Mouse (Mus musculus) adrenal gland, postnatal 0 days (tissue): ENCODE results near the gene Wdr47. TPM values are rescaled to one million over a fixed set of nuclear protein-coding genes. Genes with fewer than 3 reads are reported as not detected.

ENCODE experiments used
- microRNA-seq: library from miRNA; unstranded; fragments of <30 nt; microRNA quantifications from one replicate; pipeline ENCODE4, GENCODE M21; 2016; ENCODE audit warnings: borderline replicate concordance; ENCODE audit not compliant: insufficient number of aligned reads
- polyA plus RNA-seq: library from polyadenylated mRNA; unstranded; fragments of >200 nt; fragmentation: Nextera tagmentation; extraction: Ambion mirVana; gene quantifications from 2 replicates; pipeline ENCODE4 v1.2.1, GENCODE M21; 2015

The Wdr47 gene
- 6.6 and 8.0 TPM in 2 replicates for polyA plus RNA-seq

GRCm38 (mm10) chr3:108590786-108591529 is at the start of gene Wdr47:
Wdr47 (plus strand) TSS chr3:108591279.

DNA sequence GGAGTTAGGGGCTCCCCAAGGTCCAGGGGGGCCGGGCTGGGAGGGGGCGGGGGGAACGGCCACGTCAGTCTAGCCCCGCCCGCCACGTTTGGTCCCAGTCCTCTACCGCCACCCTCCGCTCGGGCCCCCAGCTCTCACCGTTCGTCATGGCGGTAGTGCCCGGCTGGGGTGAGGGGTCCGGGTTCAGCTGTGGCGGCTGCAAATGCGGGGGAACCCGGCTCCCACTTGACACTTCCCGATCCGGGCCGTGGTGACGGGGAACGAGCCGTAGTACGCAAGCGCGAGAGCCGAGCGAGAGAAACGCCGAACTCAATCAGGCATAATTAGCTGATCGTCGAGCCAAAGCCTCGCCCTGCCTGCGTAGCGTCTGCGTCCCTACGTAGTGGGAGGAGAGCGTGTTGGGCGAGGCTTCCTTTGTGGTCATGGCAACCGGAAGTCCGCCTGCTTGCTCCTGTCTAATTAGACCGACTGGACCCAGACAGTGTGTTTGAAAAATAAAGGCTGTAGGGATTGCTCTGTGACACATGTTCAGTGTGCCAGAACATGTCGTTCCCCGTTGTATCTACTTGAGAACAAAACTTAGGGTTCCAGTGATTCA is 28.8 kb upstream of the Wdr47 start, which contains the start of gene Tmem167b:
Gene Tmem167b, minus strand, starts transcription at position 334 of the 598 bp plus-strand sequence.

GRCm38 (mm10) chr3:108571443-108572294 is 19.4 kb upstream of the Wdr47 start, which contains the start of gene Taf13:
Taf13 (plus strand) TSS chr3:108571698.

DNA sequence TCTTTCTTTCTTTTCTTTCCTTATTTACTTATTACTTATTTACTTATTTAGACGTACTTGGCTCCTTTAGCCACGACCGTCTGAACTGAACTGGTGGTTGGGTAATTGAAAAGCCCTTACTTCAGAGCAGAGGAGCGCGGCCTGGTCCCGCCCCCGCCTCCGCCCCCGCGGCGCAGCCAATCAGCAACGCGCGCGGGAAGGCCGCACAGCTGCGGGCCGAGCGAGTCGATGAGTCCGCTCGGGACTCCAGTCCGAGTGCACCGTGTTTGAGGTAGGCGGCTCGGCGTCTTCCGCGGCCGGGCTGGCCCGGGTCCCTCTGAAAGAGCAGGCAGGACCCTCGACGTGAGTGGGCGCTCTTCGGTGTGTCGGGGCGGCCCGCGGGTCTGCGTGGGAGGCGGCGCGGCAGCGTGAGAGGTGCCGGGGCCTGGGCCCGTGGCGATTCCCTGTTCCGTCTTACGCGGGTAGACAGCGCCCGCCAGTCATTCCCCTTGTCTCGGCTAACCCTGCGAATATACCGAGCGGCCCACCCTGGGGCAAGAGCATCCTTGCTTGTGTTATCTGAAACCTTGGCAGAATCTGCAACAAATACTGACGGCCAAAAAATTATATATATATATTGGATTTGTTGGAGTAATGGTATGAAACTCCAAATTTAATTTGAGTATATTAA is 62.8 kb downstream of the Wdr47 start, which contains the start of gene Clcc1:
Gene Clcc1, plus strand, starts transcription at position 204 of the 670 bp plus-strand sequence.

Small RNA genes lying within 50 kb of the gene (microRNA-seq; reads per million reads assigned to microRNA genes)
- not detected for gene Gm22860

Other genes with a start within 250 kb of the Wdr47 start
- gene Mybphl, start 226.4 kb upstream of the Wdr47 start, polyA plus RNA-seq, result 0.13 TPM in 1 of 2 replicates, not detected in the other
- gene Psrc1, start 207.4 kb upstream of the Wdr47 start, polyA plus RNA-seq, result 11.5 and 11.7 TPM in 2 replicates
- 3.7 and 4.1 TPM in 2 replicates for gene Celsr2, start 175.7 kb upstream of the Wdr47 start, polyA plus RNA-seq
- 93.7 and 121 TPM in 2 replicates for gene Sars, start 146.1 kb upstream of the Wdr47 start, polyA plus RNA-seq
- 0.50 and 1.0 TPM in 2 replicates for gene 1700013F07Rik, start 57.1 kb upstream of the Wdr47 start, polyA plus RNA-seq
- 3.1 and 4.8 TPM in 2 replicates for gene 5330417C22Rik, start 54.7 kb upstream of the Wdr47 start, polyA plus RNA-seq
- gene Tmem167b, start 28.8 kb upstream of the Wdr47 start, polyA plus RNA-seq, result 32.8 and 39.7 TPM in 2 replicates
- gene Taf13, start 19.6 kb upstream of the Wdr47 start, polyA plus RNA-seq, result 48.1 and 49.8 TPM in 2 replicates
- 66.2 and 72.8 TPM in 2 replicates for gene Clcc1, start 62.6 kb downstream of the Wdr47 start, polyA plus RNA-seq
- 20.4 and 21.6 TPM in 2 replicates for gene Gpsm2, start 131.0 kb downstream of the Wdr47 start, polyA plus RNA-seq
- 0.08 TPM in 1 of 2 replicates, not detected in the other for gene Aknad1, start 148.4 kb downstream of the Wdr47 start, polyA plus RNA-seq
- gene Stxbp3, start 249.2 kb downstream of the Wdr47 start, polyA plus RNA-seq, result 31.2 and 48.7 TPM in 2 replicates